7 mouse cellular contexts compared by ENCODE assay signal in the genomic region with DNA sequence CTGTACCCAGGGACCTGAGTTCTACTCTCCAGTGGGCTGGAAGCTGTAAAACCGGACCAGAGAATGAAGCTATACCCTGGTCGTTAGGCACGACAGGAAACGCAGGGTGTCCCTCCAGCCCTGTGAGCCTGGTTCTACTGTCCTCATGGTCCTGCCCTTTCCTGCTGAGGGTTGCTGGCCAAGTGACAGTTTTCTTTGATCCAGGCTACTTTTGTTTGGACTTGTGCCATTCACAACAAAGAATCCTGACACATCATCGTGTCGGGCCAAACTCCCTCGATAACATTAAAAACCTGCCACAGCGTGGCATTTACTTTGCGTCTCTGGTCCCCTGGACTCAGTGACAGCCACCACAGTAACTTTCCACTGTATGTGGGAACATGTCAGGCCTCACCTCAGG.
DNase-seq lines count a peak whose midpoint lies in the region; ATAC-seq lines count a peak whose summit lies in the region.

No protein-coding gene starts in this region.

- WGBS in embryonic facial prominence, embryonic 15.5 days, result 59% methylated on average over 9 of the region's 9 CpGs
- WGBS in lung, embryonic 16.5 days, result 19% methylated on average over 9 of the region's 9 CpGs

- no peak overlapping the region for H3K9ac ChIP-seq in embryonic facial prominence, embryonic 15.5 days
- H3K9ac ChIP-seq in lung, embryonic 16.5 days (ENCODE audit: low read length), result peak overlapping the region; percentile 33; the same call in 1 of the 2 replicates

- peaks cover 50% of the 10 kb centered on the region for H3K4me1 ChIP-seq in embryonic facial prominence, embryonic 15.5 days
- H3K4me1 ChIP-seq in lung, embryonic 16.5 days (replicated peaks; ENCODE audit: control insufficient read depth, insufficient read depth, low read length), result peaks cover 70% of the 10 kb centered on the region

- intact Hi-C loops in left cerebral cortex, postnatal 25 days (cut with DNase I), result no loop called here

- DNase-seq in adrenal gland, postnatal 10 days, result peak; percentile 77
- DNase-seq in kidney, adult 8-10 months, result peak; percentile 59 to 69
- DNase-seq in left cerebral cortex, postnatal 25 days (ENCODE audit: low spot score in 2 of 2), result no peak
- no peak for DNase-seq in urinary bladder, postnatal 10 days (ENCODE audit: low spot score)
- no peak for DNase-seq in spleen, postnatal 36 days (ENCODE audit: low spot score in 2 of 2)

- H3K4me2 ChIP-seq in embryonic facial prominence, embryonic 15.5 days (replicated peaks), result no peak overlapping the region
- 0 out of 2 replicates have a peak overlapping the region, but pooled peaks have one; percentile 37 for H3K4me2 ChIP-seq in lung, embryonic 16.5 days (ENCODE audit: low read depth, low read length)

- no peaks in the 10 kb centered on the region for H3K36me3 ChIP-seq in embryonic facial prominence, embryonic 15.5 days
- H3K36me3 ChIP-seq in lung, embryonic 16.5 days (ENCODE audit: control insufficient read depth, insufficient read depth, low read length), result no peaks in the 10 kb centered on the region

- H3K27me3 ChIP-seq in embryonic facial prominence, embryonic 15.5 days, result no peaks in the 10 kb centered on the region
- H3K27me3 ChIP-seq in lung, embryonic 16.5 days (ENCODE audit: control insufficient read depth, insufficient read depth, low read depth, low read length), result no peaks in the 10 kb centered on the region

- no peak for ATAC-seq in embryonic facial prominence, embryonic 15.5 days (ENCODE audit: insufficient number of reproducible peaks, low FRiP score, low TSS enrichment, low read depth)
- no peak for ATAC-seq in lung, embryonic 16.5 days (ENCODE audit: low read depth)

- H3K4me3 ChIP-seq in embryonic facial prominence, embryonic 15.5 days (replicated peaks), result no peak overlapping the region
- no peak overlapping the region for H3K4me3 ChIP-seq in lung, embryonic 16.5 days (ENCODE audit: low read length)

- H3K9me3 ChIP-seq in embryonic facial prominence, embryonic 15.5 days (replicated peaks), result no peaks in the 10 kb centered on the region
- no peaks in the 10 kb centered on the region for H3K9me3 ChIP-seq in lung, embryonic 16.5 days (ENCODE audit: control insufficient read depth, low read length)

- H3K27ac ChIP-seq in embryonic facial prominence, embryonic 15.5 days (replicated peaks), result peak overlapping the region; percentile 82; the same call in 1 of the 2 replicates
- peak overlapping the region; percentile 85 for H3K27ac ChIP-seq in lung, embryonic 16.5 days (ENCODE audit: low read length)

Comparison
In these comparisons a context has a peak if more than half of its experiments do, and no peak if none do; other contexts are left out.
1. DNase-seq: peak in adrenal gland, postnatal 10 days (single experiment) and kidney, adult 8-10 months (2 of 2); none in left cerebral cortex, postnatal 25 days (0 of 2), urinary bladder, postnatal 10 days (single experiment) and spleen, postnatal 36 days (0 of 2).